Mouse (Mus musculus) cerebellum, postnatal 25 days (tissue): Measurements from ENCODE around the gene Zfp36l2.

Source experiments
- DNase-seq, 2 experiments: peaks; one replicate each; pipeline ENCODE4 v3.0.0; 2021; ENCODE audit warnings: mixed read lengths in 2 of 2

Zfp36l2 gene

GRCm38 (mm10) chr17:84152206-84152975, 35.4 kb downstream of the Zfp36l2 start:
- DNase-seq, result peak in 1 of 2 experiments; percentile 4

DNA sequence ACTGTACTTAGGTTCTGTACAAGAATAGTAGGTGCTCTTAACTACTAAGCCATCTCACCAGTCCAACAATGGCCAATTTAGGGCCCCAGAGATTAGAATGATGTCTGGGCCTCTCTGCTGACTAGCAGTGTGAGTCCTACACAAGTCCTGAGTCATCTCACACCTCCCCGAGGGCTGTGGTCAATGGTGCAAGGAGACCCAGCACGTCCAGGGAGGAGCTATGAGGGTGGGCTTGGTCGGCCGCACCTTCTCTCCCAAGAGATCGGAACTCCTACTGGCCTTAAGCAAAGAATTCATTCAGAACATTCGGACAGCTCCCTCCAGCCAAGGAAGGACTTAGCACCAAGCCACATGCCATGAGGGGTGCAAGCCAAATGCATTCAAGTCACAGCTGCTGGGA, 36.4 kb downstream of the Zfp36l2 start:
- DNase-seq, result no peak

- DNase-seq, result peak in 1 of 2 experiments; percentile 3
Observed at GRCm38 (mm10) chr17:84150291-84150690, 37.5 kb downstream of the Zfp36l2 start.

DNA sequence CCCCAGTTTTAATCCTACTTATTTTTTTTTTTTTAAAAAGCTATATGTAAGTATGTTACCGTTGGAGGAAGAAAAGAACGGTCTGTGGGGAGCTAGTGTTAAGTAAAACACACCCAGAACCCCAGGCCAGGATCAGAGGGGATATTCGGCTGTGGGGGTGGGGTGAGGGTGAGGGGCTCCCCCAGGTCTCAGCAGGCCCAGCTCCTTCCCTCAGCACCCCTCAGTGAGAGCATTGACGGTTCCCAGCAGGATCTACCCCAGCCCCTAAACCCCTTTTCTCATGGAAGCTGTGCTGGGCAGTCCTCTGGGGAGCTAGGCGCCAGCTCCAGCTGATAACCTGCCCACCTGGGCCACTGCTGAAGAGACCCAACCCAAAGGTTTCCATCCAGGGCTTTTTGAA, 38.2 kb downstream of the Zfp36l2 start:
- DNase-seq, result peak in 1 of 2 experiments; percentile 11

DNA sequence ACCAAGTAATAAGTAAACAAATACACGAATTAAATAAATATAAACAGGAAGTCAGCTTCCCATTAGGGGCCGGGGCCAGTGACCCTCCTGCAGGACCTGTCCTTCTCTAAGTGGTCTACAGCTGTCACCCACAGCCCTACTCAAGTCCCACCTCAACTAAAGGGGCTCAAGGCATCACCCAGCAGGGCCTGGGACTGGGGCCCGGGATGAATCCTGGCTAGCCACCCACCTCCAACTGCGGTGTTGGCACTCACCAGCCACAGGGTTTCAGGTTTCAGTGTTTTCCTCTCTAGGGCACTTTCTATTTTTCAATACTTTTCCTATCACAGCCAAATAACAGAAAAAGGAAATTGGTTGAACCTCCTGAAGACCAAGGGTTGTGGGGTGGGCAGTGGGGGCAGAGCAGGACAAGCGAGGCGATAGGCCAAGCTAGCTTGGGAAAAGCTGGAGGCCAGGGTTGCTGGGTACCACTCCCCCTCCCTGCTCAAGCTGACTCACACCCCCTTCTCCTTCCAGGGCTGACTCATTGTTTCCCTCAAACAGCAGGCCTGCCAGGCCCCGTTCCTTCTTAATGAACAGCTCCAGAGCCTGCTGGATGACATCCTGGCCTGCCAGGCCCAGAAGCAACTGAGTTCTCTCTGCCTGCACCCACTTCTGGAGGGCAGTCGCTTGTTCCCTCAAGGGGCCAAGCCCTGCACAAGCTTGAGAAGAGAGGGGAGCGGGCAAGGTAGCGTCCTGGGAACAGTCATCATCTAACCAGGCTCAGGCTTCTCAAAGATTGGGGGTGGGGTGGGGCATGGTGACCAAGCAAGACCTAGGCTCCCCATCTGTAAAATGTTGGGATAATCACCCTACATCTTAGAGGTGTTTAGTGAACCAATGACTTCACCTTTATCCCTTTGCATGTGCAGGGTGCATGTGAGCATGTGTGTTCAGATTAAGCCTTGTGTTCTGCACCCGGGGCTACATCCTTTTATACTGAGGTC, 39.0 kb downstream of the Zfp36l2 start:
- peak; percentile 67 to 81 for DNase-seq

DNA sequence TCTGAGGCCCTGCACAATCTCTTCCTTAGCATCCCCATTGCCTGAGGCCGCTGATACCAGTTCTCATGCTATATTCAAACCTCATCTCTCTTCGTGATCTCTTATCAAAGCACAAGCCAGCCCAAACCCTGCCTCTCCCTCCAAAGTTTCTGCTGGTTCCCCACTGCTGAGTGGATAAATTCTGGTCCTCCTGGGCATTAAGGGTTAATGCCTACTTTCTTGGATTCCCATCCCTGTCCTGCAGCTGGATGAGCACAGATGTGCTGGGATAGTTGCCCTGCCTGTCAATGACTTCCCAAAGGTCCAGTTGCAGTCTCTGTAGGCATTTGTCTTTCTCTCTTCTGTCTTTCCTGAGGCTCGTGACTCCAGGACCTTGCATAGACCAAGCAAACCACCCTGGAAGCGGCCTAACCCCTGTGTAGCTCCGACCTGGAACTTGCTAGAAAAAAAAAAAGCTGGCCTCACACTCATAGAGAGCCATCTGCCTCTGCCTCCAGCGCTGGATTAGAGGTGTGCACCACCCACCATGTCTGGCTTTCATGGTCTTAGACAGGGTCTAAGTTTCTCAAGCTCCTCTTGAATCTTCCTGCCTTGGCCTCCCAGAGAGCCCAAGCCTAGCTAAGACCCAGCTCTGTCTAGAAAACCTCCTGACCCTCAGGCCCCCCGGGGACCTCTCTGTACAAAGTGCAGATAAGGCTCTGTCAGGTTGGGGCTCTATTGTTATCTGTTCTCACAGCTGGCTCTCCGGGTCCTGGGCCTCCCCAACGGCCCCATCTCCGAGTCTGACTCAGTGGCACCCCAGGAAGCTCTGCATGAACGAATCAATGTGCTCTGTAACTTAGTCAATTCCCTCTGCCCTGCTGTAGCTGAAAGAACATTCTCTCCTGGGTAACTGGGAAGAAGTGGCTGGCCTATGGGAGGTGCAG, 40.3 kb downstream of the Zfp36l2 start:
- DNase-seq, result no peak

DNA sequence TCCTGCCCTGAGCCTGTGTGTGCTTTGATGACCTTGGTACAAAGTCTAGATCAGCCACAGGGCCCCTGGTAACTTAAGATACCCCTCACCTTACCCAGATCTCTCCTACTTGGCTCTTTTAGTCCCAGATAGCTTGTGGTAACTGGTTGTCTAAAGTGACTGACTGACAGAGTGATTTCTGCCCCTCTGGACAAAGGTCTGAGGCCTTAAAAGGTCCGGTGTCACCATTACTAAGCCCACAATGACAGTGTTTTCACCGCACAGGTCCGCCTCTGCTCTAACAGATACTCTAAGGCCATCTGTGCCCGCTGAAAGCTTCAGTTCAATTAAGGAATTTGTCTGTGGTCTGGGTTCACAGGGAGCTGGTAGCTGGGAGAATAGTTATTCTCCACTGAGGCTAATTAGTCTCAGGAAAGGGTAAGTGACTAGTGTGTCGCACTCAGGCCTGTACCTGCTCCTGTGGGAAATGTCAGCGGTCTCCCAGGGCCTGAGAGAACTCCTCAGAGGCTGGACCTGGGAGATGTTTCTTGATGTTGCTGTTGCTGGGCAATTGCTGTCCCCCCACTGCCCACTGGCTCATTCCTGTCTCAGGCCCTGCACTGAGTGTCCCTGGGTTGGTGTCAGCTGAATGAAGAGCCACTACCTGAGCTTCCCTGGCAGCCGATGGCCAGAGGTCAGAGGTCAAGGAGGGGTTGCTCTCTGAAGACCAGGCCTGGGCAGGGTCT, 41.1 kb downstream of the Zfp36l2 start:
- DNase-seq, result no peak

- no peak for DNase-seq
Observed at GRCm38 (mm10) chr17:84145826-84146287, 41.9 kb downstream of the Zfp36l2 start.

DNA sequence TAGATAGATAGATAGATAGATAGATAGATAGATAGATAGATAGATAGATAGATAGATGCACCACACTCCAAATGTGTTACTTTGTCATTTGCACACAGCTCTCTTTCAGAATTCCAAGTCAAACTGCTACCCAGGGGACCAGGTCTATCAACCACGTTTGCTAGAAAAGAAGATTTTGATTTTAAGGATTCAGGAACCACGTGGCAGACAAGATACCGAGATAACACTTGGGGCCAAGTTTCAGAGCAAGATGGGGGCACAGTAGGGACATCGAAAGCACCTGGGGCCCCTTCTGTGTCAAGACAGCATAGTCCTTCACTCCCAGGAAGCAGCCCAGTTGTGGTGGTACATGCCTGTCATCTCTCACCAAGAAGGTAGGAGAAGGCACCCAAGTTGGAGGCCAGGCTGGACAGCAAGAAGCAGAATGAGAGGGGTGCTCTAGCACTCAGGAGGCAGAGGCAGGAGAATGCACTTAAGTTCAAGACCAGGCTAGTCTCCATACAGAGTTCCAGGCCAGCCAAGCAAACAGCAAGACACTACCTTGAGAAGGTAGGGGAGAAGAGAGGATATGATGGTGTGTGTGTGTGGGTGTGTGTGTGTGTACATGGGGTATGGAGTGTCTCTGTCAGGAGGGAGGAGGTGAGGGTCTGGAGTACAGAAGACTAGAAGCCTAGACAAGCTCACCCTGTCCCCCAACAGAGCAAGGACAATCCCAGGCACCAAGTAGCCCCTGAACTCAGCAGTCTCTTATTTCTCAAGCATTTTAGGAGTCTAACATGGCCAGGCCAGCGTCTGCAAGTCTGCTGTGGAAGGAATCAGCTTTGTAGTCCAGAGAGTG, 42.8 kb downstream of the Zfp36l2 start:
- DNase-seq, result no peak

DNA sequence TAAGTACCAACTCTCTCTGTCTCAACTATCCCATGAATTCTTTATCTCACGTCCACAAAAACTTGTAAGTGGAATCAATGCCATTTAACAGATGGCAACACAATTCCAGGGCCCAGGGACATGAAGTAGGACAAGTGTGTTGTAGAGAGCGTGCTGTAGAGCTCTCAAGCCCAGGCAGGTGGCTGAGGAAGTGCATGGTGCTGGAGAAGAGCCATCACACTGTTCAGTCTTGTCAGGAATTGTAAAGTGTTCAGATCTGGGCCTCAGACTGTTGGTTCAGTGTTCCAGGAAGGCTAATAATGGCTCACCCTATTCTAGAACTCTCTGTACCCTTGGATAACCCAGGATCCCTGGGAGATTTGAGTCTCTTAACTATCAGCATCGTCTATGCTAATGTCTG, 43.6 kb downstream of the Zfp36l2 start:
- DNase-seq, result no peak

- DNase-seq, result no peak
Observed at GRCm38 (mm10) chr17:84143219-84143844, 44.4 kb downstream of the Zfp36l2 start.

DNA sequence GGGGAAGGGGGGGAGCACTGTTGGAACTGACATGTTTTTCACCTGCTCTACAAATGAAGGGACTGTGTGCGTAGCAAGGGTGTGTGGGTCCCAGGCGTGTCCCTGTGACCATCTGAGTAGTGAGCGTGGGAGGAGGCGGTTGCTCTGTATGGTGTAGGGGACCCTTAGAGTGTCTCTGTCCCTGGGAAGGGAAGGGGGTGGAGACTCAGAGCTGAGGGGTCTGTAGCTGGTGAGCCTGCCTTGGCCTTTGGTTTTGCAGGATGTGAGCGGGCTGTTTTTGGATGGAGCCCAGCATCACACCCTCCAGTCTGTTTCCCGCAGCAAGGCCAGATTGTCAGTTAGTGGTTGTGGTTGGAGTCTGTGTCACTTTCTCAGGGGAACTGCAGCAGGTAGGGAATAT, 46.1 kb downstream of the Zfp36l2 start:
- no peak for DNase-seq

GRCm38 (mm10) chr17:84140822-84141507, 46.8 kb downstream of the Zfp36l2 start:
- DNase-seq, result no peak

GRCm38 (mm10) chr17:84137393-84138171, 50.2 kb downstream of the Zfp36l2 start:
- no peak for DNase-seq

DNA sequence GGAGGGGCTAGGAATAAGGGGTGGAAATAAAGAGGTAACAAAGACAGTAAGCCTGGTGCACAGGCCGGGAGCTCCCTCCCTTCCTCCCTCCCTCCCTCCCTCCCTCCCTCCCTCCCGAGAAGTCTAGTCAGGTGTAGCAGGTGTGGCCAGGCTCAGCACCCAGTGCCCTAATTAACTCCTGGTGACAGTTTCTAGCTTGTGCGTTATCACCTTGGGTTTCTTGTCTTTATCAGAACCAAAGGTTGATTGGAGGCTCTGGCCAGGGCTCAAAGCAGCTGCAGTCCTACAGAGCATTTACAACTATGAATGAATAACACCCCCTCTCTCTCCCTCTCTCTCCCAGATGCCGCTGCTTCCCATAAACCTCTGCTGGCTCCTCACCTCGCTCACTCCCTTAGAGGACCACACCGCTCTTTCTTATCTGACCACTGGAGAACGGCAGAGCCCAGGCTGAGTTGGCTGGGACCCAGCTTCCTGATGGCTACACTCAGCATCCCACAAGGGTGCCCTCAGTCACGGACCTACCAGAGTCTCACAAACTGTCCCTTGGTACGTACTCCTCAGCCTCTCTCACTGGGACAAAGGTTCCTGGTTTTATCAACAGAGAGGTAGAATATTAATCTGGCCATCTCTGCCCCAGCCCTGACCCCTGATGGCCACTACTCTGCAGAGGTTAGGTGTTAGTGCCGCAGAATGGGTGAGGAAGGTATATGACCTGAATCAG, 50.9 kb downstream of the Zfp36l2 start:
- no peak for DNase-seq

DNA sequence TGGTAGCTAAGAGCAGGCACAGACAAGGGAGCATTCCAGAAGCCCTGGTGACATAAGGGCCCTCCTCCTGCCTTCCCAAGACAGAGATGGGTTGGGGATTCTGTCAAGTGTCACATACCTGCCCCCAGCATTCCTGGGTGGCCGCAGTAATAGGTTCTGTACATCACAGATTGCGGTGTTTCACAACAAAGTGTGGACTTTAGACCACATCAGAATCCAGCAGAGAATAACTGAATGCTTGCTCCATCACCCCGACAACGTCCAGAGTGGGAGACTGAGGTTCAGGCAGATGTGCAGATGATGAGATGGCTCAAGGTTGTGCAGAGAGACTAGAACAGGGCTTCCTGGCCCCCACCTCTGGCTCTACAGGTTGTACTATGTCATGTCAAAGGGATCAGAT, 51.5 kb downstream of the Zfp36l2 start:
- DNase-seq, result no peak

GRCm38 (mm10) chr17:84135243-84135642, 52.5 kb downstream of the Zfp36l2 start:
- no peak for DNase-seq
